Mouse (Mus musculus): ENCODE measurements around the gene Aff1.

DNA sequence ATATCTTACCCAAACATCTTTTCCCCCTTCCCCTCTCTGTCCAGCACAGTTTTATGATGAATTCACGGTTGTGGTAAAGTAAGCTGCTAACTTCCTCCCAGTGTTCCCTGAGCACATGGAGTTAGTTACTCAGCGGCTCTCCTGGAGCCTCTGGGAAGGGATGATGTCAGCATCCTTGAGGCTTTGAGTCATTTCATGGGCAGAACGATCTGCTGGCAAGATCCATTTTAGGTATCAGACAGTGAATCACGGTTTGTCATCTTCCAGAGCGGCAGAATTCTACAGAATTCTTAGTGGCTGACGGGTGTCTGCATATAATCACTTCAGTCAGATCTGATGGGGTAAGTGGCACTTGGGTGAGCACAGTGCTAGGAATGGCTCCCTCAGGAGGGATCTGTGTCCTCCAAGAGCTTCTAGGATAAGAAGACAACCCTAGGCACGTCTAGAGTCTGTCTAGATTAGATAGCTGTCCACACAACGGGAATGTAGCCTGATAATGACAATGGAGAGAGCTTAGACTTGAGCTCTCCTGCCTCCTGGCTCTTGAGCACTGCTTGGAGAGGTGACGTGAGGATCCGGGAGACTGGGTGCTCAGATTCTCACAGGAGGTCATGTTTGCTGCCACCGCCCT lies 82.6 kb downstream of the Aff1 start:
- TF ChIP-seq POLR2A (IDR thresholded peaks at IDR 0.05; ENCODE audit: low read depth, low read length) (no peak), CTCF (conservative IDR thresholded peaks at IDR 0.05; ENCODE audit: insufficient read depth, insufficient read length, low read depth, low read length) (no peak)

All from kidney, adult 2 months (tissue).